Mouse (Mus musculus): ENCODE data around the gene Lrwd1.

- no peak for TF ChIP-seq GATA1 (IDR thresholded peaks at IDR 0.05; ENCODE audit: borderline replicate concordance, low read length)
- no peak for TF ChIP-seq FLI1 (IDR thresholded peaks at IDR 0.05; ENCODE audit: low read length)
Observed at GRCm38 (mm10) chr5:136140057-136140482, 4.2 kb upstream of the Lrwd1 start.
